Mouse (Mus musculus) thymus, adult 18-20 months (tissue): ENCODE data around the gene Ly9.

Experiments
- DNase-seq, 2 experiments: peaks; one replicate each; pipeline ENCODE4 v3.0.0; 2022; ENCODE audit warnings: mixed read lengths in 2 of 2

Gene Ly9

GRCm38 (mm10) chr1:171607176-171607575 is at the start of gene Ly9:
TSS of gene Ly9 (minus strand) at chr1:171607410.
- DNase-seq, result peak; percentile 67 to 80

- no peak for DNase-seq
Measured at GRCm38 (mm10) chr1:171652734-171653133, 45.5 kb upstream of the Ly9 start, which contains the start of gene Slamf7. TSS of gene Slamf7 (minus strand) at chr1:171653035.

GRCm38 (mm10) chr1:171648840-171649239 is 41.6 kb upstream of the Ly9 start:
- no peak for DNase-seq

GRCm38 (mm10) chr1:171647716-171648115 is 40.5 kb upstream of the Ly9 start:
- no peak for DNase-seq

GRCm38 (mm10) chr1:171646429-171646940 is 39.3 kb upstream of the Ly9 start:
- DNase-seq, result no peak

GRCm38 (mm10) chr1:171643612-171644011 is 36.4 kb upstream of the Ly9 start:
- peak in 1 of 2 experiments; percentile 33 for DNase-seq

- no peak for DNase-seq
Measured at GRCm38 (mm10) chr1:171640796-171641195, 33.6 kb upstream of the Ly9 start.

GRCm38 (mm10) chr1:171638686-171639085 is 31.5 kb upstream of the Ly9 start:
- no peak for DNase-seq

- no peak for DNase-seq
Measured at GRCm38 (mm10) chr1:171637101-171637500, 29.9 kb upstream of the Ly9 start.

- DNase-seq, result no peak
Measured at GRCm38 (mm10) chr1:171635696-171636095, 28.5 kb upstream of the Ly9 start.

GRCm38 (mm10) chr1:171631447-171631846 is 24.2 kb upstream of the Ly9 start:
- no peak for DNase-seq

- DNase-seq, result no peak
Measured at GRCm38 (mm10) chr1:171630912-171631311, 23.7 kb upstream of the Ly9 start.

- DNase-seq, result no peak
Measured at GRCm38 (mm10) chr1:171630041-171630440, 22.8 kb upstream of the Ly9 start.

GRCm38 (mm10) chr1:171629168-171629567 is 22.0 kb upstream of the Ly9 start:
- DNase-seq, result no peak

GRCm38 (mm10) chr1:171627801-171628200 is 20.6 kb upstream of the Ly9 start:
- DNase-seq, result no peak

- DNase-seq, result no peak
Measured at GRCm38 (mm10) chr1:171620091-171620490, 12.9 kb upstream of the Ly9 start.

GRCm38 (mm10) chr1:171619645-171620044 is 12.4 kb upstream of the Ly9 start:
- no peak for DNase-seq

- peak in 1 of 2 experiments; percentile 18 for DNase-seq
Measured at GRCm38 (mm10) chr1:171619001-171619400, 11.8 kb upstream of the Ly9 start.

- DNase-seq, result no peak
Measured at GRCm38 (mm10) chr1:171616881-171617515, 9.8 kb upstream of the Ly9 start.

- DNase-seq, result no peak
Measured at GRCm38 (mm10) chr1:171613962-171614361, 6.8 kb upstream of the Ly9 start.

- no peak for DNase-seq
Measured at GRCm38 (mm10) chr1:171610781-171611180, 3.6 kb upstream of the Ly9 start.

GRCm38 (mm10) chr1:171610026-171610425 is 2.8 kb upstream of the Ly9 start:
- DNase-seq, result no peak

GRCm38 (mm10) chr1:171606656-171607055 is 554 bp downstream of the Ly9 start:
- DNase-seq, result no peak

- DNase-seq, result no peak
Measured at GRCm38 (mm10) chr1:171604686-171605085, 2.5 kb downstream of the Ly9 start.

- no peak for DNase-seq
Measured at GRCm38 (mm10) chr1:171584584-171584983, 22.6 kb downstream of the Ly9 start.
